Mouse (Mus musculus) brown adipose tissue, adult 24 weeks (tissue): ENCODE measurements around the gene Cnnm1. TPM values are rescaled to one million over a fixed set of nuclear protein-coding genes. Genes with fewer than 3 reads are reported as not detected.

Source experiments
- H3K27ac ChIP-seq: fragments of 200-500 bp; replicated peaks from 2 replicates; pipeline ENCODE4 v1.5.1; 2012; ENCODE audit warnings: low read depth, mild to moderate bottlenecking, low read length
- H3K4me1 ChIP-seq: fragments of 200-500 bp; 2 replicates; pipeline ENCODE4 v1.6.1; 2012; ENCODE audit warnings: low read length, mixed read lengths; ENCODE audit not compliant: control insufficient read depth, insufficient read depth, insufficient read length
- H3K4me3 ChIP-seq: fragments of 200-500 bp; 2 replicates; pipeline ENCODE4 v1.5.1; 2012; ENCODE audit warnings: low read depth, mild to moderate bottlenecking, low read length, moderate library complexity; ENCODE audit not compliant: insufficient read depth
- polyA plus RNA-seq: library from polyadenylated mRNA; stranded (reverse); fragments of >200 nt; gene quantifications from 2 replicates; pipeline ENCODE4 v1.2.4, GENCODE M21; 2012; ENCODE audit not compliant: missing spikeins, insufficient read depth, insufficient read length

The Cnnm1 gene
- polyA plus RNA-seq, result not detected in 2 replicates

DNA sequence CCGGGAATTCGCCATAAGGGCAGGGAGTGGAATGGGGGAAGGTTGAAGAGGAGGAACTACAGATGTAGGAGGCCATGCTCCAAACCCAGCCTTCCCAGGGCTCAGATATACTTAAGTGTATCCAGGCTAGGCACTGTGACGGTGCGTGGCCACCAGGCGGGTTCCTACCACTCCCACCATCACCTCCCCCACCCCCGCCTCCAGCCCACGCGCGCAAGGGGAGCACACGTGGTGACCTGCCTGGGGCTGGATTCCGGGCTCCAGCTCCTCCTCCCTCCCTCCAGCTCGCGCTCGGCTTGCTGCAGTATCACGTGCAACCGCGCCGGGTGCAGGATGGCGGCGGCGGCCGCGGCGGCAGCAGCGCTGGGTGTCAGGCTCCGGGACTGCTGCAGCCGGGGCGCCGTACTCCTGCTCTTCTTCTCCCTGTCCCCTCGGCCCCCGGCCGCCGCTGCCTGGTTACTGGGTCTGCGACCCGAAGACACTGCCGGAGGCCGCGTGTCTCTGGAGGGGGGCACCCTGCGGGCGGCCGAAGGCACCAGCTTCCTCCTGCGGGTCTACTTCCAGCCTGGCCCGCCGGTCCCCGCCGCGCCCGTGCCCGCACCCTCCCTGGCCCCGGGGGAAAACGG is at the start of gene Cnnm1:
Cnnm1 (plus strand) TSS at position 325 of the 626 bp plus-strand sequence.
- Histone ChIP-seq H3K4me1 (no peaks in the 10 kb centered on the region), H3K27ac (no peak within 1 kb of the TSS), H3K4me3 (peak within 1 kb of the TSS; percentile 42)

DNA sequence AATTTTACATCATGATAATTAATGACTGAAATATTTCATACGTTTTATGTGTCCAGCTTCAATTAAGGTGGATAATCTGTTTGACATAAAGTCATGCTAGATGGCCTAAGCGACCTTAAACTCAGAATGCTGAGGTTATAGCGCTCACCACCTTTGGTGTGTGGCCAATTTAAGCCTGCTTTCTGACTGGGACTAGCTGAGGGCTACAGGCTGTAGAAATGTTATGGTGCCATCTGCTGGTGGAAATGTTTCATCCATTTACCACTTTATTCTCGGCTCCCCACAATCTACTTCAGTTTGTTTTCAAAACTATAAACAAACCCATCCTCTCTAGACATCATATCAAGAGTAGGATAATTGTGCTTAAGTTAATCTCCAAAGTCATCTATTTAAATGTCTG is 43.9 kb upstream of the Cnnm1 start:
- Histone ChIP-seq H3K27ac (no peak overlapping the region), H3K4me3 (no peak overlapping the region), H3K4me1 (no peaks in the 10 kb centered on the region)

DNA sequence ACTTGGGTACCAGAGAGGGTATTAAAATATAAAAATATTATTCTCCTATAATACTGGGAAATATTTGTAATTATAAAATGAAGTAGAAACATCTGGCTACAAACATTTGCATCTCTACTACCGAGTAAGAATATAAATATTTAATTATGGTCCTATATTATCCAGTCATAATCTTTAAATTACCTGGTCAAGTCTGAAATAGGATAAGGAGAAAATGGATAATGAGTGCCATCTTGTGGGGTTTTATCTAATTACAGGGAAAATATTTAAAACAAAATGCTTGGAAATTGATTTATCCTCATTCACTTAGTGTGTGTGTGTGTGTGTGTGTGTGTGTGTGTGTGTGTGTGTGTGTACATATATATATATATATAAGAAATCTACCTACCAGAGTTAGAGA is 33.1 kb upstream of the Cnnm1 start:
- H3K4me3 ChIP-seq, result no peak overlapping the region
- H3K27ac ChIP-seq, result no peak overlapping the region
- H3K4me1 ChIP-seq, result no peaks in the 10 kb centered on the region

DNA sequence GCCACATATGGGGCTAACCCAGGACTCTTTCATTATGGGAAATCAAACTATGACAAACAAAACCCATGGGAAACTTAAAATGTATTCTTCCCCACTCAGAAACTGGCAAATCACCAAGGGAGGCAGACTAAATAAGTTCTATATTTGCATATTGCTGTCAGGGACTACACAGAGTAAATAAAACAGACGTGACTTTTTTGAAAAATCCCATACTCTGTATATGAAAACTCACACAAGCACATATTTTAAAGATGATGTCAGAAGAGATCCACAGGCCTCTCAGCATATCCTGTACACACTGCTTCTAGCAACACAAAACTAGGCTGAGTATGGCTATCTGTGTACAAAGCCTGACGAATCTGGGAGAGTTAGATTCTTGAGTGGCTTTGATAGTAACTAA is 24.7 kb upstream of the Cnnm1 start:
- H3K4me3 ChIP-seq, result no peak overlapping the region
- H3K4me1 ChIP-seq, result no peaks in the 10 kb centered on the region
- no peak overlapping the region for H3K27ac ChIP-seq

DNA sequence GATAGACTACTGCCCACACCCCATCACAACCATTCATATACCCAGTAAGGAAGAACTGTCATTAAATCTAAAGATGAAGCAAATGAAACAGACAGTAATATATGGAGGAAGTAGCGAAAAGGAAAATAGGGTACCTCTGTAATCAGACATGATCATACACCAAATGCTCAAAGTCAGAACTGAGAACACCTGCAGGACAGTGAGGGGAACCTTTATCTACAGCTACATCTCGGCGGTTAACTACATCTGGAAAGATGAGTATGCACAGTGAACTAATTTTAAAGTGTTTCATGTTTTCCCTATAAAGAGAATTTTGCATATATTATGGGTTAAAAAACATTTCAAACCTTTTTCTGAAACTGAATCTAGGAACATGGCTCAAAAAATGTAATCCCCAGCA is 19.7 kb upstream of the Cnnm1 start:
- no peak overlapping the region for H3K4me3 ChIP-seq

DNA sequence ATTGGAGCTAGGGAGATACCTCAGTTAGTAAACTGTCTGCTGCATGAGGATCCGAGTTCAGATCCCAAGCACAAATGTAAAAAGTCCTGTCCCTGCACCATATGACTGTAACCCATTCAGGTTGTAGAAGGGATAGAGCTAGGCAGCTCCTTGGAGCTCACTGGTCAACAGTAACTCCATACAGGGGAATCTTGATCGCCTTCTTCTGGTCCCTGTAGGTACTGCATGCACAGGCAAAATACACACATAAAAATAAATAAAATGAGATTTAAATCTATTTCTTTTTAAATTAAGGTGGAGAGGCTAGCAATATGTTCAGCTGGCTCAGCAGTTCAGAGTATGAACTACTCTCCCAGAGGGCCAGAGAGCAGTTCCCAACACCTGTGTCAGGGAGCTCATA is 16.2 kb upstream of the Cnnm1 start:
- H3K4me1 ChIP-seq, result no peaks in the 10 kb centered on the region
- H3K27ac ChIP-seq, result no peak overlapping the region
- H3K4me3 ChIP-seq, result no peak overlapping the region

More for the DNA sequence above, 19.7 kb upstream of the Cnnm1 start:
- Histone ChIP-seq H3K4me1 (no peaks in the 10 kb centered on the region), H3K27ac (no peak overlapping the region)

DNA sequence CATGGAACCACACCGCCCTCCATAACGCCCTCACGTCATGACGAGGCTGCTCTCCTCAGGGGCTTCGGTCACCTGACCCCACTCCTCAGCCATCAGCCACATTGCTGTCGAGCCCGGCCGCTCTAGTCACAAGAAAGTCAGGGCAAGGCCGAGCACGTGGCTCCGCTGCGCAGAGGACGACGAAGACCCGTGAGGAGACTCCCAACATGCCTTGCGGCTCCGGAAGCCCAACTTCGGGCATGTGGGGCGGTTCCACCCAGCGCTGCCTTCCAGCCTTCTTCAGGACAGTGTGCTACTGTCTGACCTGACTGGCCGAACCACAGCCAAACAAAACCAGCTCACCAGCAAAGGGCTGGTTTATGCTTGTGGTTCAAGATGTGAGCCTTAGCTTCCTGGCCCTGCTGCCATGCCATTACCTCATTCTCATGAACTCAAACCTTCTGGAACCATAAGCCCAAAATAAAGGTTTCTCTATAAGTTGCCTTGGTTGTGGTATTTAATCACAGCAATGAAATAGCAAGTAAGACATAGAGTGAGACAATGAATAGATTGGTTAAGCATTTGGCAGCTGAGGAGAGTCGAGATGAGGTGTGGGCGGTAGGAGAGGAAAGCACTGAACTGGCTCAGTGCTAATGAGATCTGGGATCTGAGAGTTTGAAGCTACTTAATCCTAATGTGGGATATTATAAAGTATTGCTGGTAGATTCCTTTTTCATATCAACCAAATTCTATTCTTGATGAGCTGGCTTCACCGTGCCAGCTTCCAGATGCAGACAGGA is 12.6 kb upstream of the Cnnm1 start:
- Histone ChIP-seq H3K4me3 (no peak overlapping the region), H3K27ac (no peak overlapping the region), H3K4me1 (no peaks in the 10 kb centered on the region)

DNA sequence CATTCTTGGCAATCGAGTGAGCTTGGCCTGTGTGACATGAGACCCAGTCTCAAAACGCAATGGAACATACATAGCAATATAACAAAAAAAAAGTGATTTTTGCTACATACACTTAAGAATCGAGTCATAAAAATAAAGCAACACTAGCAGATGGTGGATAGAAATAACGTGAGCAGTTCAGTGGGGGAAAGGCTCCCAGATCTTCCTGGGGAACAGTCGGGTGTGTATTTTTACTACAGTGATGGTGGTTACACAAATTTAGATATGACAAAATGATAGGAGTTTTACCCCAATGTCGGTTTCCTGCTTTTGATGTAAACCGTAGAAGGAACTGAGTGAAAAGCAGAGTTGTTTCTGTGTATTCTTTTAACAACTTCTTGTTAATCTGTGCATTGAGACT is 990 bp upstream of the Cnnm1 start:
- Histone ChIP-seq H3K4me3 (no peak overlapping the region), H3K27ac (no peak overlapping the region), H3K4me1 (no peaks in the 10 kb centered on the region)

DNA sequence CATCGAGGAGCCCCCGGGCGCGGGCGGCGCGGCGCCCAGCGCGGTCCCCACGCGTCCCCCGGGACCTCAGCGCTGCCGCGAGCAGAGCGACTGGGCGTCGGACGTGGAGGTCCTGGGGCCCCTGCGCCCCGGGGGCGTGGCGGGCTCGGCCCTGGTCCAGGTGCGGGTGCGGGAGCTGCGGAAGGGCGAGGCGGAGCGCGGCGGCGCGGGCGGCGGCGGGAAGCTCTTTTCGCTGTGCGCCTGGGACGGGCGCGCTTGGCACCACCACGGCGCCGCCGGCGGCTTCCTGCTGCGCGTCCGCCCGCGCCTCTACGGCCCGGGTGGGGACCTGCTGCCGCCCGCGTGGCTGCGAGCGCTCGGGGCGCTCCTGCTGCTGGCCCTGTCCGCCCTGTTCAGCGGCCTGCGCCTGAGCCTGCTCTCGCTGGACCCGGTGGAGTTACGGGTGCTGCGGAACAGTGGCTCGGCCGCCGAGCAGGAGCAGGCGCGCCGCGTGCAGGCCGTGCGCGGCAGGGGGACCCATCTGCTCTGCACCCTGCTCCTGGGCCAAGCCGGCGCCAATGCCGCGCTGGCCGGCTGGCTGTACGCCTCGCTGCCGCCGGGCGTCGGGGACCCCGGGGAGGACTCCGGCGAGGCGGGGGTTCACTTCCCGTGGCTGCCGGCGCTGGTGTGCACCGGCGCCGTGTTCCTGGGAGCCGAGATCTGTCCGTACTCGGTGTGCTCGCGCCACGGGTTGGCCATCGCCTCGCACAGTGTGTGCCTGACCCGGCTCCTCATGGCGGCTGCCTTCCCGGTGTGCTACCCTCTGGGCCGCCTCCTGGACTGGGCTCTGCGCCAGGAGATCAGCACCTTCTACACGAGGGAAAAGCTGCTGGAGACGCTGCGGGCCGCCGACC is 778 bp downstream of the Cnnm1 start:
- no peaks in the 10 kb centered on the region for H3K4me1 ChIP-seq
- H3K4me3 ChIP-seq, result peak overlapping the region; percentile 42
- no peak overlapping the region for H3K27ac ChIP-seq

DNA sequence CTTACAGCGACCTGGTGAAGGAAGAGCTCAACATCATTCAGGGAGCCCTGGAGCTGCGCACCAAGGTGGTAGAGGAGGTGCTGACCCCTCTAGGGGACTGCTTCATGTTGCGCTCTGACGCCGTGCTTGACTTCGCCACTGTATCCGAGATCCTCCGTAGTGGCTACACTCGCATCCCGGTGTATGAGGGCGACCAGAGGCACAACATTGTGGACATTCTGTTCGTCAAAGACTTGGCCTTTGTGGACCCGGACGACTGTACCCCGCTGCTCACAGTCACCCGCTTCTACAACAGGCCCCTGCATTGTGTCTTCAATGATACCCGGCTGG is 1.4 kb downstream of the Cnnm1 start:
- Histone ChIP-seq H3K4me1 (no peaks in the 10 kb centered on the region), H3K27ac (no peak overlapping the region), H3K4me3 (no peak overlapping the region)

DNA sequence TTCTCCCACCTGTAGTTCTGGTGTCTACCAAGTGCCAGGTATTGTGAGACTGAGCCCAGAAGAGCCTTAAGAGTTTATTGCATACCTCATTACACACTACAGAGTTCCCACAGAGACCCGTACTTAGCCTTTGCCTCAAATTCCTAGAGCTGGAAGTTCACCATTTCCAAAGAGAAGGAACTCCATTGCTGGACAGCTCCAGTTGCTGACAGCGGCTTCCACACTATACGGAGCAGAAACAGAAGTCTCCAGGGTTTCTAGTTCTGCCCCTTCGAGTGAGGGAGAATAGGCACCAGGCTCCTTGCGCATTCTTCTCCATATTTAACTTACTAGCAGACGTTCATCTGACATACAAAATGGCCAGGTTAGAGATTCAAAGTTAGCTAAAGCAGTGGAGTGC is 2.0 kb downstream of the Cnnm1 start:
- Histone ChIP-seq H3K4me1 (no peaks in the 10 kb centered on the region), H3K4me3 (no peak overlapping the region), H3K27ac (no peak overlapping the region)

DNA sequence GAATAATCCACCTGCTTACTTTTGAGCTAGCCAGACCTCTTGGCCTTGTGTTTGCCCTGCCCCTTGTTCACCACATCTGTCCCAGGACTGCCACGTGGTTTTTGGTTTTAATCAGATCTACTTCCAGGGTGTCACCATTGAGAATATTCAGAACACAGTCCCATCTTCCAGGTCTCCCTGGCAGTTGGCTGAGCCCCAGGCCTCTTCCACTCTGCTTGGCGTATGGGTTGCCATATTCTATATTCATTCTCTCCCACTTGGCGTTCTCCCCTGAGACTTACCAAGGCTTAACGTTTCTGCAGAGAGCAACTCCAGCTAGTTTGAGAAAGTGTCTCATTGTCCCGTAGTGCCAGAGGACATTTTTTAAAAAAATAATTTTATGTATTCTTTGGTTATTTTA is 2.7 kb downstream of the Cnnm1 start:
- H3K4me3 ChIP-seq, result no peak overlapping the region
- H3K27ac ChIP-seq, result no peak overlapping the region
- H3K4me1 ChIP-seq, result no peaks in the 10 kb centered on the region

DNA sequence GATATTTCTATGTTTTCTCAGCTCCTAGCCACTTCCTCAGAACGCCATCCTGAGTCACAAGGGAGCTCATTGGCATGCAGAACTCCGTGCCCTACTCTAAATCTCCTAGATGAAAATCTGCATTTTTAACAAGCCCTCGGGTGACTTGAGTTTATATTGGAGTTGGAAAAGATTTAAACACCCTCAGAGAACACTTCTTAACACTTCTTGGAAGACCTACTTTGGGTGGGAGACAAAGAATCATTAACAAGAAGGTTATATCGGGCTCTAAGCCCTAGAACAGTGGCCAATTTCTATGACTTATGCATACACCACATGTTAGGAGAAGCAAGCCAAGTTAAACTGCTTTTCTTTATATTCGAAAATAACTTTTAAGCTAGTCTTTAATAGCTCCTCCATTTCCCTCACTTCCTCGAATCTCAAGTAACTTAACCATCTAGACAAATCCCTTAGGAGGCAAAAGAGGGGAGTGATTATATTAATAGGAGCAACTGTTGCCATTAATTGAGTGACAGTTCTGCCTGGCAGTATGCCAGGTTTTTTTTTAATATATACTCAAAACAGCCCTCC is 4.5 kb downstream of the Cnnm1 start:
- no peak overlapping the region for H3K27ac ChIP-seq
- H3K4me3 ChIP-seq, result no peak overlapping the region
- no peaks in the 10 kb centered on the region for H3K4me1 ChIP-seq

DNA sequence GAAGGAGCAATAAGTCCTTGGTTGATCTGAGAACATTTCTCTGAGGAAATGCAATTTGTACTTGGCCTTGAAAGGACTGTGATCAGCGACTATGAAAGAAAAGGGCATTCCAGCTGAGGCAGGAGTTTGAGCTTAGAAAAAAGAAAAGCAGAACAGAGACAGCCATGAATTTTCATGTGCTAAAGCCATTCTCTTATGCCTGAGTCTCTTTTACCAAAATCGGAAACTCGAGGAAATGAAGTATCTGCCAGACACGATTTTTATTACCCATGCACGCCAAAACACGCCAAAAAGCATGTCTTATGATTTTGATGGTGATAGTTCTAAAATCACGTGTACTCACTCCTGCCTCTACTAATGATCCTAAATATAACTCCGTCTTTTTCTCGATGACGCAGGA is 11.3 kb downstream of the Cnnm1 start:
- Histone ChIP-seq H3K4me3 (no peak overlapping the region), H3K4me1 (no peaks in the 10 kb centered on the region), H3K27ac (no peak overlapping the region)

DNA sequence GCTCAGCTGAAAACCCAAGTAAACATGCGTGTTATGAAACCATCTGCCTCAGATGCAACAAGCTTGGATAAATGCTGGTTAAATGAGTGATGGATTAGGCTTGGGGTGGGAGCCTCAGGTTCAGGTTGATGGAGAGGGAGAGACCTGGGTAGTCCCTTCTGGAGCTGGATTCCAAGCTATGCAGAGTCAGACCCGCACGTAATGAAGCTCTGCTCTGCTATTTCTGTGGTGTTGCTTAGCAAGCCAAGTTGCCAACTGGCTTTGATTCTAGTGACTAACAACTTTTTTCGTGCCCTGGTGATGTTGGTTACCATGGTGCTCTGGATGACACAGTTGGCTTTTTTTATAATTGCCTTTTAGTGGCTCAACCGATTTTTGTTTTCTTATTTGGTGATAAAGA is 11.9 kb downstream of the Cnnm1 start:
- H3K27ac ChIP-seq, result no peak overlapping the region
- no peaks in the 10 kb centered on the region for H3K4me1 ChIP-seq
- H3K4me3 ChIP-seq, result no peak overlapping the region
